Mouse (Mus musculus) bone marrow, adult 2 months (tissue): Measurements from ENCODE around the gene Nqo2.

Source experiments
- CTCF ChIP-seq: fragments of 200-500 bp; IDR thresholded peaks from 2 replicates; pipeline ENCODE4 v1.5.1; 2011; ENCODE audit warnings: low read length, control low read depth; ENCODE audit not compliant: control insufficient read depth, insufficient read depth
- POLR2A ChIP-seq: fragments of 200-500 bp; IDR thresholded peaks from 2 replicates; pipeline ENCODE4 v1.6.1; 2011; ENCODE audit warnings: low read depth, mild to moderate bottlenecking, control low read depth, low read length, borderline replicate concordance; ENCODE audit not compliant: control insufficient read depth

GRCm38 (mm10) chr13:33956571-33957421 lies 7.7 kb upstream of the Nqo2 start:
- TF ChIP-seq POLR2A: no peak
- TF ChIP-seq CTCF: 0 out of 2 replicates have a peak, but pooled peaks have one; percentile 22
